Mouse (Mus musculus) embryonic facial prominence, embryonic 15.5 days (tissue): Measurements from ENCODE around the gene Tmem41a. TPM values are rescaled to one million over a fixed set of nuclear protein-coding genes. Genes with fewer than 3 reads are reported as not detected.

ENCODE experiments used
- ATAC-seq: fragments of 200-750 bp; cut with Nextera tagmentation; 2 replicates; pipeline ENCODE4 v1.8.0; 2017; ENCODE audit warnings: low read depth, moderate TSS enrichment; ENCODE audit not compliant: insufficient number of reproducible peaks, low FRiP score, low TSS enrichment
- H3K27ac ChIP-seq: fragments of 300-500 bp; sonication (generic); replicated peaks from 2 replicates; pipeline ENCODE4 v1.5.1; 2015; ENCODE audit warnings: mild to moderate bottlenecking, inconsistent platforms
- H3K27me3 ChIP-seq: fragments of 300-500 bp; sonication (generic); 2 replicates; pipeline ENCODE4 v1.6.1; 2015; ENCODE audit warnings: inconsistent platforms
- H3K36me3 ChIP-seq: fragments of 300-500 bp; sonication (generic); 2 replicates; pipeline ENCODE4 v1.6.1; 2015; ENCODE audit warnings: mild to moderate bottlenecking, inconsistent platforms
- H3K4me1 ChIP-seq: fragments of 300-500 bp; sonication (generic); 2 replicates; pipeline ENCODE4 v1.6.1; 2015; ENCODE audit warnings: inconsistent platforms
- H3K4me2 ChIP-seq: fragments of 300-500 bp; sonication (generic); replicated peaks from 2 replicates; pipeline ENCODE4 v1.6.1; 2015; ENCODE audit warnings: mild to moderate bottlenecking, inconsistent platforms
- H3K4me3 ChIP-seq: fragments of 300-500 bp; sonication (generic); replicated peaks from 2 replicates; pipeline ENCODE4 v1.5.1; 2015; ENCODE audit warnings: mild to moderate bottlenecking, inconsistent platforms
- H3K9ac ChIP-seq: fragments of 300-500 bp; sonication (generic); 2 replicates; pipeline ENCODE4 v1.6.1; 2015; ENCODE audit warnings: inconsistent platforms
- H3K9me3 ChIP-seq: fragments of 300-500 bp; sonication (generic); replicated peaks from 2 replicates; pipeline ENCODE4 v1.6.1; 2016; ENCODE audit warnings: inconsistent platforms
- WGBS: fragments of 180-500 bp; shearing (Covaris S2); methylation state at CpG from one replicate; pipeline ENCODE4 v1.1.7; 2015; 5-methylcytosine and 5-hydroxymethylcytosine counted together
- polyA plus RNA-seq: library from polyadenylated mRNA; unstranded; fragments of >200 nt; fragmentation: Nextera tagmentation; extraction: Ambion mirVana; gene quantifications from 2 replicates; pipeline ENCODE4 v1.2.1, GENCODE M21; 2015

Tmem41a gene
- polyA plus RNA-seq, 1 experiment from 2014 or later = 42.4 TPM

GRCm38 (mm10) chr16:21904636-21905035 lies 42.7 kb downstream of the Tmem41a start:
- H3K9ac ChIP-seq = no peak overlapping the region
- no peaks in the 10 kb centered on the region for H3K36me3 ChIP-seq
- no peaks in the 10 kb centered on the region for H3K9me3 ChIP-seq
- H3K4me2 ChIP-seq = no peak overlapping the region
- 87% methylated on average over 10 of the region's 10 CpGs for WGBS
- H3K27ac ChIP-seq = no peak overlapping the region
- ATAC-seq = no peak
- no peaks in the 10 kb centered on the region for H3K4me1 ChIP-seq
- H3K27me3 ChIP-seq = no peaks in the 10 kb centered on the region
- no peak overlapping the region for H3K4me3 ChIP-seq

- 65% methylated on average over 5 of the region's 5 CpGs for WGBS
- ATAC-seq = no peak
- Histone ChIP-seq H3K9ac (no peak overlapping the region), H3K4me1 (no peaks in the 10 kb centered on the region), H3K9me3 (no peaks in the 10 kb centered on the region), H3K27ac (no peak overlapping the region), H3K4me3 (no peak overlapping the region), H3K4me2 (no peak overlapping the region), H3K27me3 (no peaks in the 10 kb centered on the region), H3K36me3 (no peaks in the 10 kb centered on the region)
These were observed 46.1 kb downstream of the Tmem41a start for GRCm38 (mm10) chr16:21901286-21901685.

- Histone ChIP-seq H3K4me2 (no peak overlapping the region), H3K4me3 (no peak overlapping the region), H3K9me3 (no peaks in the 10 kb centered on the region), H3K27me3 (no peaks in the 10 kb centered on the region), H3K4me1 (no peaks in the 10 kb centered on the region), H3K27ac (no peak overlapping the region), H3K9ac (no peak overlapping the region), H3K36me3 (no peaks in the 10 kb centered on the region)
- WGBS = 85% methylated on average over 6 of the region's 6 CpGs
- ATAC-seq = no peak
These were observed 53.5 kb downstream of the Tmem41a start for GRCm38 (mm10) chr16:21893890-21894289.

- H3K4me3 ChIP-seq = no peak overlapping the region
- H3K4me1 ChIP-seq = no peaks in the 10 kb centered on the region
- H3K4me2 ChIP-seq = no peak overlapping the region
- no peaks in the 10 kb centered on the region for H3K27me3 ChIP-seq
- H3K9me3 ChIP-seq = no peaks in the 10 kb centered on the region
- H3K9ac ChIP-seq = no peak overlapping the region
- ATAC-seq = no peak
- no peak overlapping the region for H3K27ac ChIP-seq
- whole genome bisulfite sequencing = 88% methylated on average over 2 of the region's 2 CpGs
- no peaks in the 10 kb centered on the region for H3K36me3 ChIP-seq
These were observed 59.8 kb downstream of the Tmem41a start for GRCm38 (mm10) chr16:21887601-21888000.

Other genes starting within 250 kb of the Tmem41a start
- gene Ehhadh, start 159.7 kb downstream of the Tmem41a start, polyA plus RNA-seq = 2.3 TPM in 2 replicates
- gene Map3k13, start 153.2 kb downstream of the Tmem41a start, polyA plus RNA-seq = 0.59 and 0.65 TPM in 2 replicates
- 5.8 and 6.7 TPM in 2 replicates for gene Liph, start 48.1 kb upstream of the Tmem41a start, polyA plus RNA-seq
- gene Senp2, start 61.9 kb upstream of the Tmem41a start, polyA plus RNA-seq = 38.7 and 46.0 TPM in 2 replicates
- gene Igf2bp2, start 215.7 kb upstream of the Tmem41a start, polyA plus RNA-seq = 78.9 and 84.4 TPM in 2 replicates